Mouse (Mus musculus) right cerebral cortex, postnatal 36 days (tissue): Measurements from ENCODE around the gene Olfr735.

Experiments
- DNase-seq, 2 experiments: peaks; one replicate each; pipeline ENCODE4 v3.0.0; 2022; ENCODE audit warnings: low spot score in 2 of 2, mixed read lengths in 1 of 2

The Olfr735 gene

GRCm38 (mm10) chr14:50348796-50349195 lies at the start of gene Olfr735:
TSS of gene Olfr735 (minus strand) at chr14:50348872.
- no peak for DNase-seq

- no peak for DNase-seq
Measured at GRCm38 (mm10) chr14:50380863-50381262, 32.2 kb upstream of the Olfr735 start, which contains the start of gene Olfr736. TSS of gene Olfr736 (plus strand) at chr14:50381163.

GRCm38 (mm10) chr14:50363561-50363960 lies 14.9 kb upstream of the Olfr735 start:
- no peak for DNase-seq

GRCm38 (mm10) chr14:50360480-50360879 lies 11.8 kb upstream of the Olfr735 start:
- DNase-seq, result no peak

- no peak for DNase-seq
Measured at GRCm38 (mm10) chr14:50357593-50357992, 8.9 kb upstream of the Olfr735 start, which contains the start of gene Tlr11. TSS of gene Tlr11 (plus strand) at chr14:50357914.

GRCm38 (mm10) chr14:50356725-50357124 lies 8.1 kb upstream of the Olfr735 start:
- no peak for DNase-seq

GRCm38 (mm10) chr14:50352438-50352837 lies 3.8 kb upstream of the Olfr735 start:
- no peak for DNase-seq

- no peak for DNase-seq
Measured at GRCm38 (mm10) chr14:50326661-50327060, 22.0 kb downstream of the Olfr735 start, which contains the start of gene Olfr734. TSS of gene Olfr734 (minus strand) at chr14:50326761.

GRCm38 (mm10) chr14:50301422-50301821 lies 47.2 kb downstream of the Olfr735 start, which contains the start of gene Olfr733:
TSS of gene Olfr733 (minus strand) at chr14:50301522.
- no peak for DNase-seq
